In genomic region chr12:79600149-79600769, GRCm38 (mm10) we compare ENCODE assay signal across 8 mouse cellular contexts.
A peak's percentile ranks its signal among the peaks of the same experiment; 100 is the strongest.
DNase-seq lines count a peak whose midpoint lies in the region; ATAC-seq and TF ChIP-seq lines count a peak whose summit lies in the region.

No protein-coding gene starts in this region.

- TF ChIP-seq POLR2A in liver, adult 2 months (IDR thresholded peaks at IDR 0.05; ENCODE audit: extremely low read depth, insufficient read depth, low read length) = no peak

- peak overlapping the region; percentile 8; the same call in 1 of the 2 replicates for H3K27ac ChIP-seq in liver, adult 2 months (replicated peaks; ENCODE audit: insufficient read depth, low read depth, low read length)
- no peak overlapping the region for H3K27ac ChIP-seq in liver, embryonic 11.5 days (ENCODE audit: low read depth, low read length)

- 13% methylated on average over 11 of the region's 11 CpGs for WGBS in liver, adult 2 months
- 77% methylated on average over 11 of the region's 11 CpGs for WGBS in liver, embryonic 11.5 days

- no peak overlapping the region for H3K4me3 ChIP-seq in liver, adult 2 months (ENCODE audit: insufficient read depth, low read depth, low read length)
- H3K4me3 ChIP-seq in liver, embryonic 11.5 days (ENCODE audit: low read depth, low read length) = no peak overlapping the region

- no peaks in the 10 kb centered on the region for H3K9me3 ChIP-seq in liver, embryonic 11.5 days (ENCODE audit: control insufficient read depth, low read length)

- H3K36me3 ChIP-seq in liver, adult 2 months (ENCODE audit: control insufficient read depth, insufficient read depth, low read length) = no peaks in the 10 kb centered on the region
- no peaks in the 10 kb centered on the region for H3K36me3 ChIP-seq in liver, embryonic 11.5 days (ENCODE audit: control insufficient read depth, insufficient read depth, low read length)

- no peak for ATAC-seq in liver, embryonic 11.5 days (replicated peaks; ENCODE audit: low FRiP score)

- H3K4me2 ChIP-seq in liver, embryonic 11.5 days = no peak overlapping the region

- DNase-seq in liver, adult 2 months (ENCODE audit: extremely low read depth, low read depth, low spot score) = peak; percentile 93
- DNase-seq in liver, embryonic 11.5 days (ENCODE audit: low spot score) = no peak
- DNase-seq in adrenal gland, adult 18-20 months (ENCODE audit: low spot score in 2 of 2) = peak; percentile 55 to 62
- peak; percentile 45 to 74 for DNase-seq in gastrocnemius, postnatal 4 days (ENCODE audit: low spot score in 2 of 2)
- DNase-seq in kidney, adult 9 months = peak; percentile 96
- peak; percentile 61 to 71 for DNase-seq in lung, postnatal 4 days
- no peak for DNase-seq in cerebellum, postnatal 4 days (ENCODE audit: low spot score in 2 of 2)
- no peak for DNase-seq in cerebellum, postnatal 36 days

- no peak overlapping the region for H3K9ac ChIP-seq in liver, adult 2 months (ENCODE audit: low read depth, low read length)
- H3K9ac ChIP-seq in liver, embryonic 11.5 days (ENCODE audit: low read depth, low read length) = no peak overlapping the region

- peaks cover 8% of the 10 kb centered on the region for H3K4me1 ChIP-seq in liver, adult 2 months (ENCODE audit: control insufficient read depth, insufficient read depth, low read length)
- peaks cover 10% of the 10 kb centered on the region for H3K4me1 ChIP-seq in liver, embryonic 11.5 days (replicated peaks; ENCODE audit: control insufficient read depth, insufficient read depth, low read length)

- H3K79me2 ChIP-seq in liver, adult 2 months (ENCODE audit: control insufficient read depth, insufficient read depth, low read length) = no peaks in the 10 kb centered on the region

- no peak for TF ChIP-seq CTCF in liver, adult 2 months (IDR thresholded peaks at IDR 0.05; ENCODE audit: low read depth, low read length)

- H3K27me3 ChIP-seq in liver, adult 2 months (ENCODE audit: control insufficient read depth, insufficient read depth, low read length) = no peaks in the 10 kb centered on the region
- H3K27me3 ChIP-seq in liver, embryonic 11.5 days (replicated peaks; ENCODE audit: control insufficient read depth, insufficient read depth, low read length) = no peaks in the 10 kb centered on the region

Comparison
In these comparisons a context has a peak if more than half of its experiments do, and no peak if none do; other contexts are left out.
1. DNase-seq: peak in liver, adult 2 months (single experiment), adrenal gland, adult 18-20 months (2 of 2), gastrocnemius, postnatal 4 days (2 of 2), kidney, adult 9 months (single experiment) and lung, postnatal 4 days (2 of 2); none in liver, embryonic 11.5 days (single experiment), cerebellum, postnatal 4 days (0 of 2) and cerebellum, postnatal 36 days (0 of 2).